Mouse (Mus musculus) ES-E14 (cell line): ENCODE results near the gene St13. TPM values are rescaled to one million over a fixed set of nuclear protein-coding genes. Genes with fewer than 3 reads are reported as not detected.

ENCODE experiments used
- DNase-seq: peaks from one replicate; pipeline ENCODE4 v3.0.0-alpha.2; 2013; ENCODE audit warnings: low read depth, low spot score
- H3K27ac ChIP-seq: 2 replicates; pipeline ENCODE4 v1.5.1; 2012; ENCODE audit warnings: low read depth, mild to moderate bottlenecking, low read length, moderate library complexity, mixed read lengths; ENCODE audit not compliant: poor library complexity, insufficient read depth, severe bottlenecking
- H3K36me3 ChIP-seq: 2 replicates; pipeline ENCODE4 v1.6.1; 2012; ENCODE audit warnings: mild to moderate bottlenecking, low read length, moderate library complexity, mixed read lengths; ENCODE audit not compliant: control insufficient read depth, poor library complexity, insufficient read depth, severe bottlenecking
- H3K4me1 ChIP-seq, 2 experiments: fragments of 150-350 bp in 1 of 2; sonication (generic) in 1 of 2; 2 replicates each; pipeline ENCODE4 v1.6.1; 2012; ENCODE audit warnings: low read length in 2 of 2, mild to moderate bottlenecking in 1 of 2, mixed read lengths in 1 of 2; ENCODE audit not compliant: control insufficient read depth in 2 of 2, insufficient read depth in 2 of 2, poor library complexity in 1 of 2
- H3K4me3 ChIP-seq, 2 experiments: fragments of 150-350 bp in 1 of 2; sonication (generic) in 1 of 2; 2 replicates each; pipeline ENCODE4 v1.5.1; 2012; ENCODE audit warnings: low read length in 2 of 2, low read depth in 1 of 2, mild to moderate bottlenecking in 1 of 2, mixed read lengths in 1 of 2; ENCODE audit not compliant: insufficient read depth in 1 of 2, poor library complexity in 1 of 2, severe bottlenecking in 1 of 2
- H3K9ac ChIP-seq: 2 replicates; pipeline ENCODE4 v1.6.1; 2012; ENCODE audit warnings: low read depth, mild to moderate bottlenecking, low read length, mixed read lengths; ENCODE audit not compliant: poor library complexity, insufficient read depth, severe bottlenecking
- H3K9me3 ChIP-seq: fragments of 150-350 bp; sonication (generic); 2 replicates; pipeline ENCODE4 v1.6.1; 2012; ENCODE audit warnings: low read depth, mild to moderate bottlenecking, low read length; ENCODE audit not compliant: control insufficient read depth, insufficient read depth
- CHD2 ChIP-seq: IDR thresholded peaks from 2 replicates; pipeline ENCODE4 v1.6.1; 2014; ENCODE audit warnings: mild to moderate bottlenecking, low read depth, low read length, inconsistent platforms
- HCFC1 ChIP-seq: IDR thresholded peaks from 2 replicates; pipeline ENCODE4 v1.6.1; 2012; ENCODE audit warnings: low read length, inconsistent platforms, borderline replicate concordance; ENCODE audit not compliant: insufficient read depth
- MAFK ChIP-seq: IDR thresholded peaks from 2 replicates; pipeline ENCODE4 v1.6.1; 2014; ENCODE audit warnings: mild to moderate bottlenecking, low read depth, low read length, inconsistent platforms; ENCODE audit not compliant: insufficient read depth
- ZC3H11A ChIP-seq: IDR thresholded peaks from 2 replicates; pipeline ENCODE4 v1.6.1; 2012; ENCODE audit warnings: low read depth, mild to moderate bottlenecking, inconsistent platforms, low read length, borderline replicate concordance
- ZNF384 ChIP-seq: IDR thresholded peaks from 2 replicates; pipeline ENCODE4 v1.6.1; 2012; ENCODE audit warnings: low read depth, low read length, inconsistent platforms
- in situ Hi-C, 2 experiments: fragments of 600-800 bp; cut with MboI; formaldehyde crosslinking; loops; one replicate each; pipeline ENCODE4 v1.15.1; 2025; ENCODE audit warnings: low sequenced_read_pairs in 2 of 2, inconsistent platforms in 1 of 2; ENCODE audit not compliant: unreplicated experiment in 2 of 2
- total RNA-seq: library from RNA; depleted of rRNA; stranded (reverse); fragments of 300-350 nt; gene quantifications from 2 replicates; pipeline ENCODE4 v1.2.3, GENCODE M21; 2012

St13 gene
- total RNA-seq, 1 experiment, result 254 TPM

DNA sequence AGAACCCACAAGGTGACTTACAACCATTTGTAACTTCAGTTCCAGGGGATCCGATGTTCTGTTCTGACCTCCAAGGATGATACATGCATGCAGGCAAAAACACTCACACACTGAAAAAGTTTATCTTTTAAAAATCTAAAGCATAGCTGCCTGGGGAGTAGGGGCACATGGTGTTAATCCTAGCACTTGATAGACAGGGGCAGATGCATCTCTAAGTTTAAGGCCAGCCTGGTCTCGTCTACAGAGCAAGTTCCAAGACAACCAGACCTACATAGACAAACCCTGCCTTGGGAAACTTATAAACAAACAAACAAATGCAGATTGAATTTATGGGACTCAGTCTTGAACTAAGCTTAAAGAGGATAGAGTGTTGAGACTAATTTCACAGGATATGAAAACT, 21.0 kb downstream of the St13 start:
- no peak for TF ChIP-seq ZC3H11A
- no peak for TF ChIP-seq HCFC1
- TF ChIP-seq CHD2, result no peak
- TF ChIP-seq MAFK, result no peak
- Histone ChIP-seq H3K9me3 (no peaks in the 10 kb centered on the region), H3K4me1 (no peaks in the 10 kb centered on the region), H3K9ac (no peak overlapping the region), H3K36me3 (peaks cover 25% of the 10 kb centered on the region), H3K4me3 (no peak overlapping the region), H3K27ac (no peak overlapping the region)
- in situ Hi-C loops, result no loop called here
- DNase-seq, result no peak

DNA sequence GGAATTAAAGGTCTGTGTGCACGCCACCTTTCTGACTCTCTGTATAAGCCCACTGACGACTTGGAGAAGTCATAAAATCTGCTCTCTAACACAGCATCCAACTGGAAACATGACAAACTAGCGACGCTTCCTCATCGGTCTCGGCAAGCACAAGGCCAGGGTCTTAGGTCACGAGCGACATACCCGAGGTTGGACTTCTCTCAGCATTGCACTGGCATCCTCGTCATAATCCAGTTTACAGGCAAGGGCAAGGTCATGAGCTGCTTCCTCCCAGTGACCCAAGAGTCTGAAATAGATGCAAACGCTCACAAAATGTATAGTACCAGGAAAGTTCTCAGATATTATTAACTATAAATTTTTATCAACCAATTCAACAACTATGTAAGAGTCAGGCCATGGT, 25.3 kb downstream of the St13 start:
- Histone ChIP-seq H3K4me3 (no peak overlapping the region), H3K9me3 (no peaks in the 10 kb centered on the region), H3K36me3 (peaks cover 24% of the 10 kb centered on the region), H3K27ac (no peak overlapping the region), H3K4me1 (no peaks in the 10 kb centered on the region; a peak in 1 of 4 replicates), H3K9ac (no peak overlapping the region)
- in situ Hi-C loops, result no loop called here
- DNase-seq, result no peak
- TF ChIP-seq ZC3H11A, result no peak
- no peak for TF ChIP-seq HCFC1
- TF ChIP-seq MAFK, result no peak
- TF ChIP-seq CHD2, result no peak
- no peak for TF ChIP-seq ZNF384

DNA sequence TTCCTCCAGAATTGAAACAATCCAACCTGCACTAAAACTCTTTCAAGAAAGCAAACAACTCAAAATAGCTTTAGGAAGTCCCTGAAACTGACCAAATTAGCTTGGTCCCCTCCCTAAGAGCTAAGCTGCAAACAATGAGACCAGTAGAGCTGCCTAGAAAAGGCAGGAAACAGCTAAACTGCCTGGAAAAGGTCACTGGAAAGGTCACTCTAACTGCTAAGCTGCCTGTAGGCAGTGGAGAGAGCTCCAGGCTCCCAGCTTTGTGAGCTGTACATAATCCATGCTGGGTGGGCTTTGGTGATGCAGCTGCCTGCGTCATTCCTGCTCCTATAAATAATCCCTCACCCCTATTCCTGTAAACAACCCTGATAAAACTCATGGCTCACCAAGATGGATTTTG, 29.5 kb downstream of the St13 start:
- DNase-seq, result peak; percentile 28
- no peaks in the 10 kb centered on the region; a peak in 1 of 4 replicates for H3K4me1 ChIP-seq
- no peak overlapping the region for H3K4me3 ChIP-seq
- TF ChIP-seq CHD2, result no peak
- TF ChIP-seq MAFK, result no peak
- no peak for TF ChIP-seq ZC3H11A
- no peak for TF ChIP-seq HCFC1
- TF ChIP-seq ZNF384, result no peak
- H3K36me3 ChIP-seq, result peaks cover 37% of the 10 kb centered on the region
- H3K9ac ChIP-seq, result no peak overlapping the region
- H3K27ac ChIP-seq, result peak overlapping the region; percentile 3; the same call in 1 of the 2 replicates
- in situ Hi-C loops, result no loop called here
- no peaks in the 10 kb centered on the region for H3K9me3 ChIP-seq

DNA sequence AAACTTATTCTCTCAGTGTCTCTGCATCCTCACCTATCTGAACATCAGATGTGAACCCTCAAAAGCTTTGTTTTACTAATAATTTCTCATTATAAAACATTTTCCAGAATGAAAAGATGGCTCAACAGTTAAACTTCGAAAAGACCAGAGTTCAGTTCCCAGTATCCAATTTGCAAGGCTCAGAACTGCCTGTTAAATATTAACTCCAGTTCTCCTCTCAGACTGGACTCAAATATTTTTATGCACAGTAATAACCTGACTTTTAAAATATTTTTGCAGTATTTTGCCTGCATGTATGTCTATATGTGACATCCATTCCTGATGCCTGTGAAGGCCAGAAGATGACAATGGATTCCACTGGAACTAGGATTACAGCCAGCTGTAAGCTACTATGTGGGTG, 31.3 kb downstream of the St13 start:
- in situ Hi-C loops, result no loop called here
- Histone ChIP-seq H3K4me1 (no peaks in the 10 kb centered on the region; a peak in 1 of 4 replicates), H3K9me3 (no peaks in the 10 kb centered on the region), H3K36me3 (peaks cover 36% of the 10 kb centered on the region), H3K9ac (no peak overlapping the region), H3K4me3 (no peak overlapping the region), H3K27ac (no peak overlapping the region)
- DNase-seq, result no peak
- TF ChIP-seq MAFK (no peak), ZNF384 (no peak), ZC3H11A (no peak), CHD2 (no peak), HCFC1 (no peak)

DNA sequence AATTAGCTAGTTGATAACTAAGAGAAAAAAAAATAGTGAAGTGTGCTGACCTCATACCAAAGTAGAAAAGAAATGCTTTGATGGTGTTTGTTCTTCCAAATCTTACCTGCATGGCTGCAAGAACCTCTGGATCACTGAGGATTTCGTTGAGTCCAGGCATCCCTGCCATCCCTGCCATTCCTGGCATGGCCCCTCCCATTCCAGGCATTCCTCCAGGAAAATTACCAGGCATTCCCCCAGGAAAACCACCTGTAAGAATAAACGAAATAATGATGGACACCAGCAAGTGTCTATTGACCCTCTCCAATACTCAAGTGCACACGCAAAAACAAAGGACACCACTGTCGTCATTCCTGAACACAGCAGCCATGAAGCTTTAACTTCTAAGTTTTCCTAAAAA, 33.6 kb downstream of the St13 start:
- H3K36me3 ChIP-seq, result peaks cover 37% of the 10 kb centered on the region

More for the DNA sequence above, 33.6 kb downstream of the St13 start:
- no peak for DNase-seq
- Histone ChIP-seq H3K9me3 (no peaks in the 10 kb centered on the region), H3K27ac (no peak overlapping the region), H3K4me3 (no peak overlapping the region), H3K4me1 (peaks cover 0 to 3% of the 10 kb centered on the region in 2 experiments; a peak in 3 of 4 replicates), H3K9ac (no peak overlapping the region)
- in situ Hi-C loops, result no loop called here
- TF ChIP-seq MAFK (no peak), CHD2 (no peak), HCFC1 (no peak), ZNF384 (no peak), ZC3H11A (no peak)
